Mouse (Mus musculus) left cerebral cortex, adult 2 months (tissue): ENCODE data around the gene Hoxc10. TPM values are rescaled to one million over a fixed set of nuclear protein-coding genes. Genes with fewer than 3 reads are reported as not detected.

Experiments used
- DNase-seq, 2 experiments: peaks; one replicate each; pipeline ENCODE4 v3.0.0; 2021 to 2022; ENCODE audit warnings: low spot score in 2 of 2, mixed read lengths in 1 of 2; ENCODE audit errors: extremely low spot score in 1 of 2
- H3K27ac ChIP-seq: fragments of 200-600 bp; 2 replicates; pipeline ENCODE4 v1.8.1; 2022
- H3K4me3 ChIP-seq: fragments of 200-600 bp; 2 replicates; pipeline ENCODE4 v1.8.1; 2022
- CTCF ChIP-seq: fragments of 200-600 bp; IDR thresholded peaks from 2 replicates; pipeline ENCODE4 v1.8.1; 2022; ENCODE audit warnings: antibody characterized with exemption, mild to moderate bottlenecking, moderate library complexity
- intact Hi-C: fragments of 180-260 bp; cut with DNase I; formaldehyde crosslinking; loops from one replicate; pipeline ENCODE4 v1.15.1; 2025
- total RNA-seq, 2 experiments: library from RNA; stranded (reverse); gene quantifications; 2 replicates each; pipeline ENCODE4 v1.2.3; 2021

The Hoxc10 gene
- total RNA-seq, 2 experiments from 2014 or later, result not detected

GRCm38 (mm10) chr15:102976631-102977422, 10.2 kb downstream of the Hoxc10 start:
- no peak overlapping the region for H3K27ac ChIP-seq
- no peak overlapping the region for H3K4me3 ChIP-seq
- DNase-seq, result no peak
- intact Hi-C loops, result no loop called here
- no peak for TF ChIP-seq CTCF

DNA sequence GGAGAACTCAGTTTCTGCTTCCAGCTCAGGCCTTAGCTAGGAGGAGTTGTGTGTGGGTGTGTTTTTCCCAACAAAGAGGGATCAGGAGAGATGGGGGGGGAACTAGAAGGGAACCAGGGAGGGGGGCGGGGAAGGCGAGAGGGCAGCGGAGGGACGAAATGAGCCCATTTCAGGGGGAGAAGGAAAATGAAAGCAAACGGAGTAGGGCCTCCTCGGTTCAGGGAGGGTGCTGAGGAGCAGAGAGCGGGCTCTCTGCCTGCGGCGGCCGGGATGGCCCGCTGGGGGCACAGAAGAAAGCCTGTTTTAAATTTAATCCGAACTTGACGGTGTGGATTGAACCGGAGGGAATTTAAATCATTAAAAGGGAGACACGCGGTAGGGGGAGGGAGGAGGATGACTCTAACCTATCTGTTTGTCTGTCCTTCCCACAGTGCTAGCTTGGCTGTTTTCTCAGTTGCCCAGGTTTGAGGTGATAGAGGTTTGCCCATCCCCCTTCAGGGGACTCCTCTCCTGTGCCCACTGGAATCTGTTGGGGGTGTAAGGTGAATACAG, 10.9 kb downstream of the Hoxc10 start:
- H3K4me3 ChIP-seq, result no peak overlapping the region
- intact Hi-C loops, result no loop called here
- no peak for TF ChIP-seq CTCF
- no peak overlapping the region for H3K27ac ChIP-seq
- no peak for DNase-seq

DNA sequence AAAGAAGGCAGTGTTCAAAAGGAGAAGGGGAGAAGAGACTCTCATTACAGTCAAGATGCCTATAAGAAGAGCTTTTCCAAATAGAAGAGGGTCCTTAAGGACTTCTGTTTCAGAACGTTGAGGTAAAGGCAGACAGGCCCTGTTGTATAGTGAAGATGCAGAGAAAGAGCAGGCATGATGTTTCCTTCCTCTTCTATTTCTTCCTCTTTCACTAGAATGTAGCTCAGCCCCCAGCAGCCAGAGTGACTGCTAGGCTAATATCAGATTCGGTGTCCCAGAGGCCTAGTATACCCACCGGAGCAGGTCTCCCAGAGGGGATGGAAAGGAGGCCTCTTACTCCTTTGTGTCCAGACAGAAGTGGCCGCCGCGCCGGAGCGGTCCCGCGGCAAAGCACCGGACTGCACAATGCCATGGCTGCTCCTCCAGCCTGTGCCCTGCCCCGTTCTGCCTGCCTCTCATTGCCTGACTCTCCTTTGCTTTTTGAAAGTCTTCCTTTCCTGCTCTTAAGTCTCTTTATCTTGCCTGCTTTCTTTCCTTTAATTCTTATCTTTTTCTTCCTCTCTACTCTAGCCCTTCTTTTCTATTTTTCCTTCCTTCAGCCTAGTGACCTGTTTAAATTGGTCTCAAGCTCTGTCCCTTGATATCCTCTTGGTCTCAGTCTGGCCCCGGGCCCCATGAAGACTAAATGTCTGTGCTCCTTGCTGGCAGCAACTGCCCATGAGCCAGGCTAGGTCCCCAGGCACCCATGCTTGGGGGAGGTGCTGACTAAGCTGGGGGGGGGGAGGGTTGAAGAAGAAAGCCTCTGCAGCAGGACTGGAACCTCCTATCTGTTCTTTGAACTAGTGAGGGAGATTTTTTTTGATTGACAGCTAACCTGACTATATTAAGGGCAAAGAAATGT, 12.3 kb downstream of the Hoxc10 start:
- no peak overlapping the region for H3K27ac ChIP-seq
- no peak for DNase-seq
- intact Hi-C loops, result no loop called here
- H3K4me3 ChIP-seq, result no peak overlapping the region
- TF ChIP-seq CTCF, result no peak

GRCm38 (mm10) chr15:102979936-102980335, 13.3 kb downstream of the Hoxc10 start:
- intact Hi-C loops, result no loop called here
- Histone ChIP-seq H3K4me3 (no peak overlapping the region), H3K27ac (no peak overlapping the region)
- no peak for TF ChIP-seq CTCF
- DNase-seq, result no peak

- intact Hi-C loops, result no loop called here
- DNase-seq, result no peak
- no peak for TF ChIP-seq CTCF
These were observed 13.8 kb downstream of the Hoxc10 start for GRCm38 (mm10) chr15:102980352-102980751.

DNA sequence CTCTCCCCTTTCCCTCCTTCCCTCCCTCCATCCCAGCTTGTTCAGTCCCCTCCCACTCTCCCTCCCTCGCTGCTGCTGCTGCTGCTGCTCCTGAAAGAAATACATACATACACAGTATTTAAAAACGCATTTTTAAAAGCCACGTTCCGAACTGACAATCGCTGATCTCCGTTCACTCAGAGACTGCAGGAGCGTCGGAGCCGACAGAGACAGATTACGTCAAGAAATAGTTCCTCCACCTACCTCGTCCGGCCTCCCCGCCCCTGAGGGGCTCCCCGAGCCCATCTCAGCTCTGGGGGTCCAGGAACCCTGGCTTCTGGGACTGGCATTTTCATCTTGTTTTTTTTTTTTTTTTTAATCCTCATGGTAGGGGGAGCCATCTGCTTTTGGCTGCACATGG, 14.3 kb downstream of the Hoxc10 start:
- TF ChIP-seq CTCF, result no peak
- intact Hi-C loops, result no loop called here
- Histone ChIP-seq H3K4me3 (no peak overlapping the region), H3K27ac (no peak overlapping the region)
- DNase-seq, result no peak

More at GRCm38 (mm10) chr15:102980352-102980751, 13.8 kb downstream of the Hoxc10 start:
- Histone ChIP-seq H3K4me3 (no peak overlapping the region), H3K27ac (no peak overlapping the region)

- H3K4me3 ChIP-seq, result no peak overlapping the region
- H3K27ac ChIP-seq, result no peak overlapping the region
- no peak for TF ChIP-seq CTCF
- intact Hi-C loops, result no loop called here
- no peak for DNase-seq
These were observed 15.0 kb downstream of the Hoxc10 start for GRCm38 (mm10) chr15:102981379-102982288.

DNA sequence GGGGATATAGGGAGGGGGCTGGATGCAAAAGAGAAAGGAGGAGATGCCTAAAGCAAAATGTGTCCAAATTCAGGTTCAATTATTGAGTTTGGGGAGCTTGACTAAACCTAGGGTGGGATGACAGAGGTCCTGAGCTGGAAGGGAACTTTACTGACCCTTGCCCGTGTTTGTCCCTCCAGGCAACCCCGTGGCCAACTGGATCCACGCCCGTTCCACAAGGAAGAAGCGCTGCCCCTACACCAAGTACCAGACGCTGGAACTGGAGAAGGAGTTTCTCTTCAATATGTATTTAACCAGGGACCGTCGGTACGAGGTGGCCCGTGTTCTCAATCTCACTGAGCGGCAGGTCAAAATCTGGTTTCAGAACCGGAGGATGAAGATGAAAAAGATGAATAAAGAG, 17.1 kb downstream of the Hoxc10 start:
- H3K4me3 ChIP-seq, result no peak overlapping the region
- intact Hi-C loops, result no loop called here
- no peak for DNase-seq
- TF ChIP-seq CTCF, result no peak
- no peak overlapping the region for H3K27ac ChIP-seq

DNA sequence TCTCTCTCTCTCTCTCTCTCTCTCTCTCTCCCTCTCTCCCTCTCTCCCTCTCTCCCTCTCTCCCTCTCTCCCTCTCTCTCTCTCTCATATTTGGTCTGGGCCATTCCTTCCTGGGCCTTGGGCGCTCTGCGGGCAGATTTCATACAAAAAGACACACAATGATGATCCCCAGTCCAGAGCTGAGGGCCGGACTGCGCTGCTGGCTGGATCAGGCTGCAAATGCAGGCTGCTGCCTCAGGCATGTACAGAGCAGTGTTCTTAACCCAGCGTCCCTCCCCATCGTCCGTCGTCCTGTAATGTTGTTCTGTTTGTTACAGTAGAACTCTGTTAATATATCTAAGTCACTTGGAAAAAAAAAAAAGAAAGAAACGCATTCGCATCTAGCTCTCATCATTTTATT, 17.9 kb downstream of the Hoxc10 start:
- intact Hi-C loops, result no loop called here
- H3K27ac ChIP-seq, result no peak overlapping the region
- no peak overlapping the region for H3K4me3 ChIP-seq
- no peak for TF ChIP-seq CTCF
- no peak for DNase-seq

DNA sequence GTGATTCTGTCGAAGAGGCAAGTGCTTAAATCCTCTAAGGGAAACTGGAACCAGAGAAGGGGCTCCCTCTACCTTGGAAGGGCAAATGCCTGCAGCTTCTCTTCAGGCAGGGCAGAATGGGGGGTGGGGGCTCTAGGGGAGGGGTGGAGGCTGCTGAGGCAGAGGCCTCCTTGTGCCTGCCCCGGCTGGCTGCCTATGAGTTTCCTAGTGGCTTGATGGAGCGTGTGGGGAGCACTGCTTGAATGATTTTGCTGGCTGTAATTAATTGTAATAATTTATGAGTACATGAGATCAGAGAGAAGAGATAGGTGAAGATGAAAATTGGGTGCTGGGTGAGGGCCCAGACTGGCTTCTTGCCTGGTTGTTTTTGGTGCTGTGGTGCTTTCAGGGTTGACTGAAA, 18.3 kb downstream of the Hoxc10 start:
- intact Hi-C loops, result loop anchor here (5.0 kb wide), 1 partner anchor 228 kb away; no protein-coding TSS in a partner anchor

DNA sequence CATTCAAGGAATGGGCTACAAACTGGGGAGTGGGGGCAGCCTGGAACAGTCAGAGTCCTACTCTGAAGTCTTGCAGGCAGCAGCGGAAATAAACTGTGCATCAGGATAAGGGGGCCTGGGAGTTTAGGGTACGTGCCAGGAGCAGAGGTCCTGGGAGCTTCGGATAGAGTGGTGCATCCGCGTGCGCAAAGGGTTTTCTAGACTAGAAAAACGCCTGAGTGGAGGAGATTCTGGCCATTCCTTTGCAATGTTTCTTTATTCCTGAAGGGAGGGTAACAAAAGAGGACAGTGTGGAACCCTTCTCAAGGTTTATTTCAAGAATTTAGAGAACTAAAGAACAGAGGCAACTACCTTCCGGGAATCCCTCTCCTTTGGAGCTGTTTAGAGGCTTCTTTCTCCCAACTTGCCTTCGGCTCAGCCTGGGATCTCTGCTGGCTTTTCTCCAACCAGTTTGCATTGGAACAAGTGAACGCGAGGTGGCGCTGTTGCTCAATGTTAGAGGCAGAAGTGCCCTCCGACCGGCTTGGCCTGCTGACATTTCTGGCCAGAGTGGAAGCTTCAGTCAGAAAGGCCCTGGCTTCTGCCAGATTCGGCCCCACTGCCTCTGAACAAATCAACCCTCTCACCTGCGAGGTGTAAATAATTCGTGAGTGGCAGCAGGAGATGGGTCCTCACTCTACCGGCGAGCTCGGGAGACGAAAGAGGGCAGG, 20.7 kb downstream of the Hoxc10 start:
- no peak overlapping the region for H3K27ac ChIP-seq
- peak; percentile 78 to 81 for DNase-seq
- peak; percentile 90 for TF ChIP-seq CTCF
- intact Hi-C loops, result loop anchor here (1.0 to 5.0 kb wide), 2 partner anchors 190 to 230 kb away; no protein-coding TSS in a partner anchor
- no peak overlapping the region for H3K4me3 ChIP-seq

More for the DNA sequence above, 18.3 kb downstream of the Hoxc10 start:
- H3K4me3 ChIP-seq, result no peak overlapping the region
- no peak for TF ChIP-seq CTCF
- H3K27ac ChIP-seq, result no peak overlapping the region
- DNase-seq, result no peak
